Mouse (Mus musculus): ENCODE results near the gene Tnnt3.

Gene Tnnt3

DNA sequence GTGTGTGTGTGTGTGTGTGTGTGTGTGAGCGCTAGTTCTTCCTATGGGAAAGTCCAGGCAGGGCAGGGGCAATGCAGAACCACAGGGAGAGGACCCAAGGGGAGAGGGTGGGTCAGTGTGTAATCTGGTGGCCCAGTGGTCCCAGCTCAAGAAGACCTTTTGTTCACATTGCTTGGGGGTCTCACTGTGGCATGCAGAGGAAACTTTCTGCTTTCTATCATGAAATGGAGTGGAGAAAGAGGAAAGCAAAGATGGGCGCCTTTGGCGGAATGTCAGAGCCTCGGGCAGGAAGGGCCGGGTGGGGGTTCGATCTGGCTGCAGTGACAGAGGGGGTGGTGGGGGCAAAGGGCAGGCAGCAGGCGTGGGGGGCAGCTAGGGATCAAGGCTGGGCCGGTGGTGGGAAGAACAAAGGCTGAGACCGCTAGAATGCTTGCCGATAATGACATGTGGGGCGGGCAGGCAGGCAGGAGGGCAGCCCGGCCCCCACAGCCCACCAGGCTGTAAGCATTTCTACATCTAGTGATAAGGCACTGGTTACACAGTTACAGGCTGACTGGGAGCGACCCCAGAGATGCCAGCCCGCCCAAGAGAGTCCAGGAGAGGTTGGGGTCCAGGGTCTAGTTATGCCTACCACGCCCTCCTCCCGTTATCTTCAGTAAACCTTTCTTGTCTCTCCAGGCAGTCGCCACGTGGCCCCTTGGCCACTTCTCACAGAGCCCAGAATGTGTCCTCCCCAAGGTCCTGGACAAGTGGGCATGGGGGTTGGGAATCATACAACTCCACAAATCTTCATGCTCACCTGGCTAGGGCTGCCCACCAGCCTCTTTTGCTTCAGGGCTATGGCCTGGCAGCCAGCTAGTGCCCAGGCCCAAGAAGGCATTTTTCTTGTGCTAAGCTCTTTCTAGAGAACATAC is 62.6 kb downstream of the Tnnt3 start:
- in situ Hi-C loops (cut with MboI; ENCODE audit: low sequenced_read_pairs), result no loop called here

DNA sequence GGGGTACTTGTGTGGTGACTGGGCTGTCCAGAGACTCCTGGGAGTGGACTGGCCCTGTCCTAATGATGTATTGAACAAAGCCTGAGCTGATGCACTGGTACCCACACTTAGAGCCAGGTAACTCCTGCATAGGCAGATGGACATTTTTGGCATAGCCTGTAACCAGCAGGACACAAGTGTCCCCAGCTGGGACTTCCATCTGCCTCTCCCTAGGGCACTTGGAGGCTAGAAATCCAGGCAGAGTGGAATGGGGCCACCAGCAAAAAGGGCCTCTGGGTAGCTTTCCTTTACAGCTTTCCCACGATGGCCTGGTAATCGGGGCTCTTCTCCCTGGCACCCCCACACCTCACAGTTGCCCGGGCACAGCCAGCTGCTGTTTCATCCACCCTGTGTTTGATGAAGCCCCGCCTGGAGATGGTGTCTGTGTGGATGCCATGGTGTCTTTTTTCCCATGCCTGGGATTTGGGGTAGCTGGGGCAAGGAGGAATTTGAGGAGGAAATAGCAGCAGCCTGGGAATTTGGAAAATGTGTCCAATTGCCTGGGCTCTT is 63.3 kb downstream of the Tnnt3 start:
- in situ Hi-C loops (cut with MboI; ENCODE audit: low sequenced_read_pairs), result no loop called here

DNA sequence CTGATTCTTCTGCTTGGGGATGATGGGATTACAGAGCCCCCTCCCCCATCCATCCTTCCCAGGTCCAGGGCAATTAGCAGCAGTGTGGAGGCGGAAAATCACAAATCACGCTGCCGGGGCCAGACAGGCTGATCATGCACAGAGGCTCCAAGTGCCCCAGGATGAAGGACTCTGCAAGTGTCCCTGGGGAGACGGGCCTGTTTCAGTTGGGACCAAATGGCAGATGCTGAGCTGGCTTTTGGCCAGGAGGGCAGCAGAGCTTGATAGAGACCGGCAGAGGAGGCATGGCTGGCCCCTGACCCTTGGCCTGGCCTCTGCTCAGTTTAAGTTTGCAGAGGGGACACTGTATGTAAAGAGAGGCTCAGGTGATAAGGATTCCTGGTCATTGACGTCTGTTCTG is 64.5 kb downstream of the Tnnt3 start:
- in situ Hi-C loops (cut with MboI; ENCODE audit: low sequenced_read_pairs), result no loop called here

DNA sequence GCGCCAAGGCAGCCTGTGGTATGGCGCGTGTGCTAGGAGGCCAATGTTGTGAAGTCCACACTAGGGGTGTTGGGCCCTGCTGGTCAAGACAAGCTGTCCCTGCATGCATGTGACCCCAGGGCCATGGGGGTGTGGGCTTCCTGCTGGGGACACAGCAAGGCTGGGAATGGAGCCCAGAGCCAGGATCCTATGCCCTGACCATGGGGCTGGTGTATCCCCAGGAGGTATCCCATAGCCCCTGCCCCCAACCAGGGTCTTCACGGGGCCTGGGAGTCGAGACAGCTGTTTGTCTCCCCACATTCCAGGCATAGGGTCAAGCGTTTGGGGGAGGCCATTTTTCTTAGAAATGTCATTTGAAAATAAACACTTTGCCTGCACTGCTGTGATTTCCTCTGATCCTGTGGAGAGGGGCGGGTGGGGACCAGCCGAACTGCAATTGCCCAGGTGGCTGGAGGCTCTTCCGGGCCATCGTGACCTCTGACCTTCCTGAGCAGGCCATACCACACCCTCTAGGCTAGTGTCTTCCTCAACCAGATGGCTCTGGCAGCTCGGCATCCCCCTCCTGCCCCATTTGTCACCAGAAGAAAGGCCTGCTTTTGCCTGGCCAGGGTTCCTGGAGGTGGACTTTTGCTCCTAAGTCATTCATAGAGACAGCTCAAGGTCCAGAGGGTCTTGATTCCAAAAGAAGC is 66.5 kb downstream of the Tnnt3 start:
- in situ Hi-C loops (cut with MboI; ENCODE audit: low sequenced_read_pairs), result no loop called here

Measured in CH12F3 (cell line).